Mouse (Mus musculus) liver, embryonic 14.5 days (tissue): ENCODE data around the gene Erf. TPM values are rescaled to one million over a fixed set of nuclear protein-coding genes. Genes with fewer than 3 reads are reported as not detected.

Experiments
- ATAC-seq: fragments of 200-750 bp; cut with Nextera tagmentation; 2 replicates; pipeline ENCODE4 v1.8.0; 2017; ENCODE audit warnings: moderate number of reproducible peaks, mild to moderate bottlenecking, moderate library complexity; ENCODE audit not compliant: insufficient read depth
- DNase-seq, 3 experiments: peaks; one replicate each; pipeline ENCODE4 v3.0.0-alpha.2; 2012 to 2013; ENCODE audit warnings: low read depth in 3 of 3, low spot score in 3 of 3
- H3K27ac ChIP-seq: fragments of 300-500 bp; sonication (generic); 2 replicates; pipeline ENCODE4 v1.5.1; 2014; ENCODE audit warnings: moderate library complexity, mild to moderate bottlenecking, control low read depth, inconsistent platforms
- H3K27me3 ChIP-seq: fragments of 300-500 bp; sonication (generic); 2 replicates; pipeline ENCODE4 v1.6.1; 2014; ENCODE audit warnings: mild to moderate bottlenecking, low read length, moderate library complexity; ENCODE audit not compliant: control insufficient read depth, insufficient read depth
- H3K36me3 ChIP-seq: fragments of 300-500 bp; sonication (generic); replicated peaks from 2 replicates; pipeline ENCODE4 v1.6.1; 2014; ENCODE audit warnings: low read depth; ENCODE audit not compliant: control insufficient read depth, insufficient read depth
- H3K4me1 ChIP-seq, 2 experiments: fragments of 200-500 bp in 1 of 2; fragments of 300-500 bp in 1 of 2; sonication (generic) in 1 of 2; replicated peaks; 2 replicates each; pipeline ENCODE4 v1.6.1; 2012 to 2014; ENCODE audit warnings: antibody characterized with exemption in 1 of 2, inconsistent platforms in 1 of 2, low read length in 1 of 2; ENCODE audit not compliant: control insufficient read depth in 2 of 2, insufficient read depth in 2 of 2
- H3K4me2 ChIP-seq: fragments of 300-500 bp; sonication (generic); 2 replicates; pipeline ENCODE4 v1.6.1; 2014; ENCODE audit warnings: low read depth, mild to moderate bottlenecking, control low read depth, moderate library complexity
- H3K4me3 ChIP-seq, 2 experiments: fragments of 200-500 bp in 1 of 2; fragments of 300-500 bp in 1 of 2; sonication (generic) in 1 of 2; 2 replicates each; pipeline ENCODE4 v1.5.1; 2012 to 2014; ENCODE audit warnings: low read depth in 2 of 2, low read length in 2 of 2, mild to moderate bottlenecking in 2 of 2, control low read depth in 1 of 2, inconsistent platforms in 1 of 2, moderate library complexity in 1 of 2; ENCODE audit not compliant: insufficient read depth in 1 of 2
- H3K9ac ChIP-seq: fragments of 300-500 bp; sonication (generic); replicated peaks from 2 replicates; pipeline ENCODE4 v1.6.1; 2014; ENCODE audit warnings: mild to moderate bottlenecking, control low read depth, moderate library complexity
- H3K9me3 ChIP-seq: fragments of 300-500 bp; sonication (generic); 2 replicates; pipeline ENCODE4 v1.6.1; 2016; ENCODE audit warnings: low read length, mixed read lengths; ENCODE audit not compliant: control insufficient read depth
- CTCF ChIP-seq: IDR thresholded peaks from 2 replicates; pipeline ENCODE4 v1.5.1; 2016; ENCODE audit warnings: antibody characterized with exemption, low read depth, control low read depth
- EP300 ChIP-seq: IDR thresholded peaks from 2 replicates; pipeline ENCODE4 v1.6.1; 2016; ENCODE audit warnings: antibody characterized with exemption, low read depth
- WGBS: fragments of 180-500 bp; shearing (Covaris S2); extraction: QIAGEN DNeasy Blood & Tissue Kit; methylation state at CpG from one replicate; pipeline ENCODE4 v1.1.7; 2014; ENCODE audit not compliant: insufficient replicate concordance; 5-methylcytosine and 5-hydroxymethylcytosine counted together
- polyA plus RNA-seq, 2 experiments: library from polyadenylated mRNA; depleted of rRNA in 1 of 2; stranded (reverse) in 1 of 2; unstranded in 1 of 2; fragments of >200 nt; fragmentation: Nextera tagmentation in 1 of 2; extraction: Ambion mirVana in 1 of 2; gene quantifications; 2 replicates each; pipeline versions ENCODE4 v1.2.1 to v1.2.3; 2012 to 2014

Erf gene
- polyA plus RNA-seq (2012; rRNA removed), result 8.5 and 9.8 TPM in 2 replicates
- 5.1 and 5.3 TPM in 2 replicates for polyA plus RNA-seq (2014; fragmentation: Nextera tagmentation; extraction: Ambion mirVana)

DNA sequence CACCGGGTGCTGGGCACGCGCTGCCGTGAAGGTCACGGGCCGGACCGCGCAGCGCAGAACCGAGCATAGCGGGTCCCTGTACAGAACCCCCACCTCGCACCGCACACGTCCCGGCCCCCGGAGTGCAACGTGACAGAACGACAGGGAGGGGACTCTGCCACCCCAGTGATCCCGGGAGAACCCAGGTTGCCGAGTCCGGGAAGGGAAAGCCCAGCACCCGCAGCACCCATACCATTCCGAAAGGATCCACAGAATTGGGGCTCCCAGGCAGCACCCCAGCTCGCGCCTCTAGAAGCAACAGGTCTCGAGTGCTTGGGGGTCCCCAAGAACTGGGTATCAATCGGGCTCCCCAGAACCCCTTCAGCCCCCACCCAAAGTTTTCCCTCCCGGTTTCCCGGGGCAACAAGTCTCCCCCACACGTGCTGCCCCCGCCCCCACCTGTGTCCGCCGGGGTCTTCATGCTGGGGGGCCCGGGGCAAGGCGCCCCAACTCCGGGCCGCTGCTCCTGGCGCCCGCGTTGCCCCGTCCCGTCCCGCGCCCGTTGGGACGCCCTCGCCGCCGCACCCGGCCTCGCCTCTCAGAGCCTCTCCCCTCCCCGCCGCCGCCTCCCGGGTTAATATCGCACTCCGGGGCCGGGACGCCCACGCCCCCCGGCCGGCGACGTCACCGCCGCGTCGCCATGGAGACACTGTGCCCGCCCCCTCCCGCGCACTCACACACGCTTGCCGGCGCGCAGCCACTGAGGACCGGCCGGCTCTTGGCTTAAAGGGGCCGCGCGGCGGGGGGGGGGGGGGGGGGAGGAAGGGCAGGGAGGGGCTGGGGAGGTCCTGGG is at the start of gene Erf:
TSS of gene Erf (minus strand) at position 621 of the 832 bp plus-strand sequence.
- TF ChIP-seq CTCF (no peak), EP300 (no peak)
- WGBS, result under 1% methylated on average over 76 of the region's 81 CpGs
- H3K4me1 ChIP-seq, result peaks cover 14 to 20% of the 10 kb centered on the region in 2 experiments
- H3K36me3 ChIP-seq, result no peaks in the 10 kb centered on the region
- H3K9me3 ChIP-seq, result no peaks in the 10 kb centered on the region
- peak; percentile 84 to 86 (median 85) for DNase-seq
- no peaks in the 10 kb centered on the region for H3K27me3 ChIP-seq
- H3K9ac ChIP-seq, result peak within 1 kb of the TSS; percentile 84
- H3K27ac ChIP-seq, result peak within 1 kb of the TSS; percentile 53
- peak within 1 kb of the TSS; percentile 99 for H3K4me2 ChIP-seq
- peak within 1 kb of the TSS; percentile 56 to 74 for H3K4me3 ChIP-seq
- ATAC-seq, result peak; percentile 81

DNA sequence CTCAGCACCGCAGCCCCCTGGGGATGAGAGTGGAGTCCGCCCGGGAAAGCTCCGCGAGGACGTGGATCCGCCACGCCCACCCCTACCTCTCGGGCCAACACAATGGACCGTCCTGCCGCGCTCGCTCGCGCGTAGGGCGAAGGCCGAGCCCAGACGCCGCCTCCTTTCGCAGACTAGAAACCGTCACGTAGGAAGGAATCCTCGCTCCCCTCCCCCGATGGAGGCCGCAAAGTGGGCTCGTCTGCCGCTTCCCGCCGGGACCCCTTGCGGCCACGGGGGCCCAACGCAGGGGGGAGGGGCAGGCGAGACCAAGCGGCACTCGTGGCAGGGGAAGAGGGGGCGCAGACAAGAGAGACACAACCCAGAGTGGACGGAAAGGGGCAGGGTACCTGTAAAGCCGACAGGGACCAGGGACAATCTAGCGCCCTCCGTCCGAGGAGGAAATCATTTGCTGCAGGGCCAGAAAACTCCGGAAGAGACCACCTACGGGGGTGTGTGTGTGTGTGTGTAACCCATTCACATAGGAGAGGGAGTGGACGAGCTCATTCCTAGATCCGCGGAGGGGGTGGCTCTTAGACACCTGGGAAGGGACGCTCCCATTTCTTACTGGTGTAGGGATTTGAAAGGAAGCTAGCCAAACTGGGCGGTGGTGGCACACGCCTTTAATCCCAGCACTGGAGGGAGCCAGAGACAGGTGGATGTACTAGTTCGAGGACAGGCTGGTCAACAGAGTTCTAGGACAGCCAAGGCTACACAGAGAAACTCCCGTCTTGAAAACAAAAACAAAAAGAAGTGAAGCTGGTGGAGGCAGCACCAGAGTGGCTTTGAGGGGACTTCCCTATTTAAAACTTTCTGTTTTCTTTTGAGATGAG is 47.1 kb upstream of the Erf start, which contains the start of gene Pafah1b3:
TSS of gene Pafah1b3 (minus strand) at position 533 of the 872 bp plus-strand sequence.
- DNase-seq (peak in 1 of 3 experiments; percentile 61), ATAC-seq (peak; percentile 80)
- TF ChIP-seq EP300 (no peak), CTCF (peak; percentile 33)
- Histone ChIP-seq H3K4me3 (peak within 1 kb of the TSS; percentile 68 to 76), H3K4me2 (peak within 1 kb of the TSS; percentile 98), H3K4me1 (peaks cover 4 to 5% of the 10 kb centered on the region in 2 experiments), H3K9me3 (no peaks in the 10 kb centered on the region), H3K36me3 (peaks cover 6% of the 10 kb centered on the region), H3K27ac (0 out of 2 replicates have a peak within 1 kb of the TSS, but pooled peaks have one; percentile 32), H3K27me3 (no peaks in the 10 kb centered on the region), H3K9ac (peak within 1 kb of the TSS; percentile 69)
- under 1% methylated on average over 52 of the region's 52 CpGs for WGBS

DNA sequence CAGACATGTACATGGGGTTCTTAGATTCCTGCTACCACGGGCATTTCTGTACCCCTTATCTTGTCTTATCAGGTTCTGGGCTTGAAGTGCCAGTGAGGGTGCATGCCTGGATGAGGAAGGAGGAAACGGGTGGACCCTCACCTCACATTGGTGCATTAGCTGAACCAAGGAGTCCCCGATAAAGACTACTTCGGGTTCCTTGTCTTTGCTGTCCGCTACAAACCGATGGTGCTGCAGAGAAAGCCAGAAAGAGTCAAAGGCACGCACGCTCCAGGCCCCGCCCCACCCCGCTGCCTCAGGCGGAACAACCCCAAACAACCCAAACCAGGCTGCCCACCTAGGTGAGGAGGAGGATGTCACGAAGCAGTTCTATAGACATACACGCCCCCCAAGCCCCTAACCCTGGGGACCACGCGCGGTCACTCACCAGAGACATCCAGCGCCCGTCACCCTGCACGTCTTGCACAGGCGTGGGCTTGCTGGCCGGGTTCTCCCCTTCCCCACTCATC is 46.4 kb upstream of the Erf start:
- Histone ChIP-seq H3K27ac (no peak overlapping the region), H3K27me3 (no peaks in the 10 kb centered on the region), H3K4me1 (peaks cover 4 to 5% of the 10 kb centered on the region in 2 experiments), H3K4me3 (peak overlapping the region; percentile 68 to 76), H3K36me3 (peaks cover 13% of the 10 kb centered on the region), H3K9me3 (no peaks in the 10 kb centered on the region), H3K9ac (peak overlapping the region; percentile 69), H3K4me2 (peak overlapping the region; percentile 98)
- WGBS, result under 1% methylated on average over 21 of the region's 21 CpGs
- no peak for DNase-seq
- ATAC-seq, result peak; percentile 19
- TF ChIP-seq CTCF (no peak), EP300 (no peak)

DNA sequence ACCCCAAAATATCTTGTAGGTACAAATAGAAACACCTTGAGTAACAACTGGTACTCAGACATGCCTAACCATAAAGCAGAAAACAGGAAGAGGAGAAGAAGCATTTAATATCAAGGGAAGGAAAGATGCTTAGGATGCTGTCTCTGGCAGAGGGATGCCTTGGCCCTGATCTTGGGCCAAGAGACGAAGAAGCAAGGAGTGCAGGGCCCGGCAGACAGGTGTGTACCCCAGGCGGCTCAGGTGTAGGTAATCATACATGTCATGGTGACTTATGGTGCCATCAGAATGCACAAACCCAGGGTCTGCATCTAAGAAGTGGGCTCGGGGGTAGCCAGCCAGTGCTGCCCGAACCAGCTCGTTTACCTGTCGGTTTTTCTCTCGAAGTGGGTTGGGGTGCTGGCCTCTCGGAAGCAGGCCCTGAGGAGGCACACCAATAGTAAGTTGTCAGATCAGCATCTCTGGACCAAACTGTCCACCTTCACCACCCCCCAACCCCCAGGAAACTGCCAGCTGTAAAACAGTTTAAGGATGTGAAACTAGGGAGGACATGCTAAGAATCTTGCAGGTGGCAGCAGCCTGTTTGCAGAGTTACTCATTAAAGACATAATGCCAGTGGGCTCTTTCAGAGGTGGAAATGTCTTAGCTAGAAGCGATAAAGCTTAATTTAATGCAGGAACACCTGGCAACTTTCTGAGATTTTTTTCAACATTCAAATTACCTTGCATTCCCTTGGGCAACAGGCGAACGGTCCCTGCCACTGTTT is 44.6 kb upstream of the Erf start:
- no peak overlapping the region for H3K4me2 ChIP-seq
- H3K4me1 ChIP-seq, result peaks cover 4 to 5% of the 10 kb centered on the region in 2 experiments
- H3K27ac ChIP-seq, result no peak overlapping the region
- no peak for DNase-seq
- no peak overlapping the region for H3K9ac ChIP-seq
- no peaks in the 10 kb centered on the region for H3K27me3 ChIP-seq
- H3K4me3 ChIP-seq, result no peak overlapping the region
- no peaks in the 10 kb centered on the region for H3K9me3 ChIP-seq
- TF ChIP-seq CTCF (no peak), EP300 (no peak)
- WGBS, result 82% methylated on average over 12 of the region's 12 CpGs
- peaks cover 25% of the 10 kb centered on the region for H3K36me3 ChIP-seq
- ATAC-seq, result no peak
